Mouse (Mus musculus): ENCODE measurements around the gene Vstm2b. TPM values are rescaled to one million over a fixed set of nuclear protein-coding genes. Genes with fewer than 3 reads are reported as not detected.

Gene Vstm2b
- polyA plus RNA-seq, 1 experiment, result 70.0 TPM

DNA sequence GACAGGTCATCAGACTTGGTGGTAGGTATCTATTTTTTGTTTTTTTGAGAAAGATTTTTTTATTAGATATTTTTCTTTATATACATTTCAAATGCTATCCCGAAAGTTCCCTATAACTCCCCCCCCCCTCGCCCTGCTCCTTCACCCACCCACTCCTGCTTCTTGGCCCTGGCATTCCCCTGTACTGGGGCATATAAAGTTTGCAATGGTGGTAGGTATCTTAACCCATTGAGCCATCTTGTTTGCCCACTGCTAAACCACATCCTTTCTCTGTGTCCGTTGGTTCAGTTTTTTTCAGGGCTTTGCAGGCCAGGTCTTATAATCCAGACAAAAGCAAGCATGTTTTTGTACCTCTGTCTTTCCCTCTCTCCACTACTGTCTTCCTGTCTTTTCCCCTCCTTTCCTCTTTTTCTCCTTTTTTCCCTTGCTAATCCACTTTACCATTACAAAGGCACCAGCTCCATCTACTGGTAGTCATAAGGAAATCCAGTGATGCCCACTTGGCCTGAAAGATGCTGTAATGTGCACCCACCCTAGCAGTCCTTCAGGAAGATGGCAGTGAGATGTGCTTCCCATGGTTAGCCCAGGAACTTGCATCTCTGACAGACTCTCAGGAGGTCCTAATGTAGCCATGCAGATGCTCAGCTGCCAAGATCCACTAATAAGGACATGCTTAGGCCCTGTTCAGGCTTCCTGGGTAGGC, 44.3 kb downstream of the Vstm2b start:
- Histone ChIP-seq H3K4me3 (ENCODE audit: insufficient read depth, low read length) (no peak overlapping the region), H3K4me1 (ENCODE audit: control insufficient read depth, insufficient read depth, low read length) (peaks cover 2% of the 10 kb centered on the region), H3K27ac (ENCODE audit: insufficient read depth, low read length) (no peak overlapping the region)
- TF ChIP-seq POLR2A (IDR thresholded peaks at IDR 0.05; ENCODE audit: extremely low read depth, insufficient read depth, low read length), result no peak
- TF ChIP-seq CTCF (IDR thresholded peaks at IDR 0.05; ENCODE audit: extremely low read depth, insufficient read depth, low read length), result peak; percentile 64

Other genes with a start within 250 kb of the Vstm2b start
- gene 4930433I11Rik, start 89.2 kb downstream of the Vstm2b start, polyA plus RNA-seq (2012; rRNA removed), result not detected in 2 replicates
- not detected in 2 replicates for gene Gm4884, start 134.4 kb downstream of the Vstm2b start, polyA plus RNA-seq (2012; rRNA removed)